Mouse (Mus musculus) frontal cortex, adult (tissue): ENCODE results near the gene Myo1f.
"Not testable (repeated sequence)": the region's sequence is repeated elsewhere in the genome, so short reads cannot be mapped to it uniquely, and the experiment has no call there.

ENCODE experiments used
- ATAC-seq: cut with Nextera tagmentation; 2 replicates; pipeline ENCODE4 v1.9.2; 2017; ENCODE audit warnings: mild to moderate bottlenecking, moderate library complexity, mixed read lengths; ENCODE audit not compliant: low TSS enrichment

Gene Myo1f

DNA sequence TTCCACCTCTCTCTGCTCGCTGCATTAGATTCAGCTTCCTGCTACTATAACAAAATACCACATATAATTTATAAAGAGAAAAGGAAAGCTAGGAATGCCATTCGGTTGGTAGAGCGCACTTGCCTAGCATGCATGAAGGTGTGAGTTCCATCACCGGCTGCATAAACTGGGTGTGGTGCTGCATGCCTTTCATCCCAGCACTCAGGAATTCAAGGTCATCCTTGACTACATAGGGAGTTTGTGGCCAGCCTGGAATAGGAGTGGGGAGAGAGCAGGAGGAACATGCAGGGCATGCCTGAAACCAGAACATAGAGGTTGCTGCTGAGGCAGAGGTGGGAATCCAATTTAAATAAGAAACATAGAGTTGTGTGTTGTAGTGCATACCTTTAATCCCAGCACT is 28.6 kb downstream of the Myo1f start:
- no peak for ATAC-seq

DNA sequence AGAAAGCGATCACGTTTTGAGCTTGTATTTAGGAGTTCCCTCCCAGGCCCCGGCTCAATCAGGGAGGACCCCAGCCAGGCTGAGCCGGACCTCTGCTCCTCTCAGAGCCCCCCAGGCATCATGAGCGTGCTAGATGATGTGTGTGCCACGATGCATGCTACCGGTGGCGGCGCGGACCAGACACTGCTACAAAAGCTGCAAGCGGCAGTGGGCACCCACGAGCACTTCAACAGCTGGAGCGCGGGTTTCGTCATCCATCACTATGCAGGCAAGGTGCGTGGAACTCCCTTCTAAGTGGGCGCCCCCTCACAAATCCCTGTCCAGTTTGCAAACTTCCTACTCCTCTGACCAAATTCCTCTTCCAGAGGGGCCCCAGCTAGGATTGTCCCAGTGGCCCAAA is 30.5 kb downstream of the Myo1f start:
- ATAC-seq: no peak

- no peak for ATAC-seq
Observed at GRCm38 (mm10) chr17:33597271-33597670, 41.8 kb downstream of the Myo1f start.

GRCm38 (mm10) chr17:33598506-33598905 is 43.0 kb downstream of the Myo1f start:
- no peak for ATAC-seq

GRCm38 (mm10) chr17:33599836-33600475 is 44.4 kb downstream of the Myo1f start:
- no peak for ATAC-seq

- ATAC-seq: no peak
Observed at GRCm38 (mm10) chr17:33600831-33601230, 45.3 kb downstream of the Myo1f start.

DNA sequence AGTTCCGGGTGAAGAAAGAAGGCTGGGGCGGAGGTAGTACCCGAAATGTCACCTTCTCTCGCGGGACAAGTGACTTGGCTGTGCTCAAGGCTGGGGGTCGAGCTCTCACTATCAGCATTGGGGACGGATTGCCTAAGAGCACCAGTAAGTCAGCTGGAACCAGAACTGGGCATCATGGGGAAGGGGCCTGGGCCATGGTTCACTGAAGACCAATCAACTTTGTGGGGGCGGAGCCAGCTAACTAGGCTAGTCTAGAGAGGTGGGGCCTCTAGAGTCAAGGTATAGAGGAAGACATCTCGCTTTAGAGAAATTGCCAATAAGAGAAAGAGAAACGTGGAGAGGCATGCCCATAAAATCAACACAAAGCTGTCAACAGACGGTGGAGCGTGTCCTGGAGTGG is 46.4 kb downstream of the Myo1f start:
- no peak for ATAC-seq

DNA sequence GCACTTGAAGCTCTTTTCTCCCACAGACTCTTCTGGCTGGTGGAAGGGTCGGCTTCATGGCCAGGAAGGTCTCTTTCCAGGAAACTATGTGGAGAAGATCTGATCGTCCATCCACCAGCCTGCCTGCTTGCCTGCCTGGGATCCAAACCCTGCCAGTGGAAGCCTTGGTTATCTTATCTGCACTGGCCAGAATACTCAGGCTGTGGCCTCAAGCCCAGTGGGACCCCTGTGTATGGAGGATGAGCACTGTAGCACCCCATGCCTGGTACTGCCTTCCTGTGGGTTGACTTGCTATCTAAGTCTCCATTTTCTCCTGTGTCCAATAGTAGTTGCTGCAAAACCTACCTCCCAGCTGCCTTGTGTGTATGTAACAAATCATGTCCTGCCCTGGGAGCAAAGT is 51.8 kb downstream of the Myo1f start:
- no peak for ATAC-seq

DNA sequence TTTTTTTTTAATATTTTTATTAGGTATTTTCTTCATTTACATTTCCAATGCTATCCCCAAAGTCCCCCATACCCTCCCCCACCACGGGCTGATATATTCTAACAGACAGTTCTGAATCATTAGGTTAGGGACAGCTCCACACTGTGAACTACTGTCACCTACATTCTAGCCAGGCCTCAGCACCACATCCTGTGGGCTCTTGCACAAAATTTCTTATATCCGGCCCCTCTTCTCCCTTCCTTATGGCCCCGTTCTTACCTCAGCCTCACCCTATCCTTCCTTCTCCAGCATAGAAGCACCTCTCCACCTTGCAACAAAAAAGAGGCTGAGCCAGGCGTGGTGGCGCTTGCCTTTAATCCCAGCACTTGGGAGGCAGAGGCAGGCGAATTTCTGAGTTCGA is 55.0 kb downstream of the Myo1f start:
- ATAC-seq: no peak

DNA sequence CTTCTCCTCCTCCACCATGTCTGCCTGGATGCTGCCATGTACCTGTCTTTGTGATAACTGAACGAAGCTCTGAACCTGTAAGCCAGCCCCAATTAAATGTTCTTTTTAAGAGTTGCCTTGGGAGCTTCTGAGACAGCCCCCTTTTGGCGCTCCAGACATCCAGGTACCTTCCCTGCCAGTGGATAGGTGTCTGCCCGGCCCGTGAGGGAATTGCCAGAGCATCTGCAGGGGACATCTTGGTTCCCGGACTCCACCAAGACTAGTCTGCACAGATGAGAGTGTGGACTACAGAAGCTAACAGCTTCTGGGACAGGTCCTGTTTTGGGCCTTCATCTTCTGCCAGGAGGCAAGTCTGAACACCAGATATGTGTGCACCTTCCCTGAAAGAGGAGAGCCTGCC is 58.2 kb downstream of the Myo1f start:
- not testable (repeated sequence) for ATAC-seq

DNA sequence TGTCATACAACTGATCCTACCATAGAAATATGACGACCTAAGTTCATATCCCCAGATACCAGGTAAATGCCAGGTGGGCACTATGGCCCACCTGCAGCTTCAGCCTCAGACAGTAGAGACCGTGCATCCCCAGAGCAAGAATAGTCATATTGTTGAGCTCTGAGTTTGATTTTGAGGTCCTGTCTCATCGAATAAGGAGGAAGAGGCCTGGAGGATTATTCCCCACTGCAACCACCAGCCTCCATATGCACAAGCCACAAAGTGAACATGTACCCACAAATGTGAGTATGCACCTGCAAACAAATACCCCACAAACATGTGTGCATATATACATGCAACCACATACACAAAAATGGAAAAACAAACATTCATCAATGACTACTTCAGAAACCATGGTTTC is 71.8 kb downstream of the Myo1f start:
- ATAC-seq: no peak

- peak; percentile 97 for ATAC-seq
Observed at GRCm38 (mm10) chr17:33628621-33629486, 73.3 kb downstream of the Myo1f start, which contains the start of gene Zfp414. Gene Zfp414, plus strand, starts transcription at chr17:33629090.

GRCm38 (mm10) chr17:33629487-33630125 is 74.1 kb downstream of the Myo1f start:
- ATAC-seq: no peak

- ATAC-seq: no peak
Observed at GRCm38 (mm10) chr17:33630171-33630895, 74.8 kb downstream of the Myo1f start.

- no peak for ATAC-seq
Observed at GRCm38 (mm10) chr17:33631236-33631635, 75.7 kb downstream of the Myo1f start.

DNA sequence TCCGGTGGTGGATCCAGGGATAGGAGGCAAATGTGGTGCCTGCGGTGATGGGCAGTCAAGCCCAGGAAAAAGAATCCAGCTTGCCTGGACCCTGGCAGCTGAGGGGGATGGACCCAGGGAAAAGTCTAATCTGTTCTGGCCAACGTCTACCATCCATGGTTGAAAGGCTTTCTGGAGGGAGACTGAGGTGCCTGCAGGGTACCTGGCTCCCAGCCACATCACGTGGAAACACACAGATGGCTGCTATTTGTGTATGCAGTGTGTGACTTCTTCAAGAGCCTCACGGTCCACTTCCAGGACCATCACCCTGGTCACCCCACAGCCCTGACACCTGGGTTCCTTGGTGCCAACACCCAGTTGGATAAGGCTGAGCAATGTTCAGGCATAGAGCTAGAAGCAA is 76.3 kb downstream of the Myo1f start:
- ATAC-seq: no peak

DNA sequence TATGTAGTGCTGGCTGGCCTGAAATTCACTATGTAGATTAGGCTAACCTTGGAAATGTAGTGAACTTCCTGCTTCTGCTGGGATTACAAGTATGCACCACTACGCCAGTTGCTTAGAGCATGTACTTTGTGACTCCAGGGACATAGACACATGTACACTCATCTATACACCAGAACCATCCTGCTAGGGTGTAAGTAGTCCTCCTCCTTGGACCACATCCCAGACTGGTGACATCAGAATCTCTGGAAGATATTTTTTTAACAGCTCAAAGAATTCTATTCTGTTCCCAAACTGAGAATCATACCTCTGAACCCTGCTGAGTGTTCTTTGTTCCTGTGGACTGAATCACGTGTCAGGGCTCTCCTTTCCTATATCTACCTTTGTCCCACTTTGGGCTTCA is 81.5 kb downstream of the Myo1f start:
- peak; percentile 85 for ATAC-seq

DNA sequence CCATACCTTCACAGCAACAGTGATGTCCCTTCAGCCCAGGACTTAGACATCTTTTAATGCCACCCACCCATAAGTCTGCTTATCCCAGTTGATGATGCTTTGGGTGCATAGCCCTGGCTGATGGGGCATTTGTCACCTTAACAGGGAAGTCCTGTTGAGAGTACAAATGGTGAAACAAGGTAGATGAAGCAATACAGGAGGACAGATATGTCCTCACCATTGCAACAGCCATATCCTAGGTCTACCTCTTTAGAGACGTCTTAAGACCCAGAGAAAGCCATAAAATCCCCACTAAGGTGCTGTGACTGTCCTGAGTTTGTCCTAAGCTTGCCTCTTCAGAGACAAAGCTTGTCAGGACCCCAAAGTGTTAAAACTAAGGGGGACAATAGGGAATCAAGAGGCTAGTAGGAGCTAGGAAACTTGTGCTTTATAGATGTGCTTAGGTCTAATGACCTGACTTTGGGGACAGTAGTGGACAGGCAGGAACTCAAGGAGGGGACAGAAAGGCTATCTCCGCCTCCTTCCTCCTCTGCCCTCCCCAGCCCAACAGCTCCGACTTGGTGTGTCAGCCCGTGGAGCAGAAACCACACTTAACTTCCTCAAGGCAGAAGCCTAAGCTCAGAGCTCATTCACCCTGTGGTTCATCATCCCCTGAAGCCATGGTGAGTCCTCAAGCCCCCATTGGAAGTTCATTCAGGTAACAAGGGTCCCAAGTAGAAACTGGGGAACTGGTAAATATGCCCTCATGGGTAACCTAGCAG is 82.2 kb downstream of the Myo1f start, which contains the start of gene Pram1:
Pram1 (plus strand) TSS at position 541 of the 761 bp plus-strand sequence.
- no peak; the same call in 1 of the 2 replicates for ATAC-seq

GRCm38 (mm10) chr17:33639743-33640142 is 84.2 kb downstream of the Myo1f start:
- ATAC-seq: no peak

DNA sequence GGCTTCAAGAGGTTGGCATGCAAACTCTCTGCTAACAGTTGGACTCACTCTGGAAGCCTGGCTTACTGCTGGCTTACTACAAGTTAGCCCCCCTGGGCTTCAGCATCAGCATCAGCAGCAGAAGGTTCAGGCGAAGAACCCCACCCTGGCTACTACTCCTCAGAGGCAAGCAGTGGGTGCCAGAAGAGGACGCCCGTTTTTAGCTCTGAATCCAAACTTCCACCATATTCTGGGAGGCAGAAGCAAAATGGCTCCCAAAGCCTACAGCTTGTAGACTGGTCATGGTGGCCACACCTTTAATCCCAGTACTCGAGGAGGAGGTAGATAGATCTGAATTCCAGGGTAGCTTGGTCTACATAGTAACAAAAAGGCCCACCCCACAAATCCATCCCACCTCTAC is 88.6 kb downstream of the Myo1f start:
- no peak for ATAC-seq

- ATAC-seq: no peak
Observed at GRCm38 (mm10) chr17:33645073-33645472, 89.6 kb downstream of the Myo1f start.
